Mouse (Mus musculus) ES-Bruce4 (cell line): Measurements from ENCODE around the gene Mettl26.

Source experiments
- CTCF ChIP-seq: IDR thresholded peaks from one replicate; pipeline ENCODE4 v1.8.1; 2011; ENCODE audit warnings: low read depth, low read length
- EP300 ChIP-seq: IDR thresholded peaks from 2 replicates; pipeline ENCODE4 v1.6.1; 2011; ENCODE audit warnings: low read depth, low read length; ENCODE audit not compliant: insufficient read depth
- POLR2A ChIP-seq: IDR thresholded peaks from one replicate; pipeline ENCODE4 v1.8.1; 2011; ENCODE audit warnings: low read length; ENCODE audit not compliant: insufficient read depth

GRCm38 (mm10) chr17:25886806-25887205, 11.9 kb downstream of the Mettl26 start:
- TF ChIP-seq CTCF (no peak), POLR2A (no peak), EP300 (no peak)
